Mouse (Mus musculus) ES-E14 (cell line): ENCODE measurements around the gene Ddc. TPM values are rescaled to one million over a fixed set of nuclear protein-coding genes. Genes with fewer than 3 reads are reported as not detected.
A peak's percentile ranks its signal among the peaks of the same experiment; 100 is the strongest.

ENCODE experiments used
- DNase-seq: peaks from one replicate; pipeline ENCODE4 v3.0.0-alpha.2; 2013; ENCODE audit warnings: low read depth, low spot score
- H3K27ac ChIP-seq: 2 replicates; pipeline ENCODE4 v1.5.1; 2012; ENCODE audit warnings: low read depth, mild to moderate bottlenecking, low read length, moderate library complexity, mixed read lengths; ENCODE audit not compliant: poor library complexity, insufficient read depth, severe bottlenecking
- H3K36me3 ChIP-seq: 2 replicates; pipeline ENCODE4 v1.6.1; 2012; ENCODE audit warnings: mild to moderate bottlenecking, low read length, moderate library complexity, mixed read lengths; ENCODE audit not compliant: control insufficient read depth, poor library complexity, insufficient read depth, severe bottlenecking
- H3K4me1 ChIP-seq, 2 experiments: fragments of 150-350 bp in 1 of 2; sonication (generic) in 1 of 2; 2 replicates each; pipeline ENCODE4 v1.6.1; 2012; ENCODE audit warnings: low read length in 2 of 2, mild to moderate bottlenecking in 1 of 2, mixed read lengths in 1 of 2; ENCODE audit not compliant: control insufficient read depth in 2 of 2, insufficient read depth in 2 of 2, poor library complexity in 1 of 2
- H3K4me3 ChIP-seq, 2 experiments: fragments of 150-350 bp in 1 of 2; sonication (generic) in 1 of 2; 2 replicates each; pipeline ENCODE4 v1.5.1; 2012; ENCODE audit warnings: low read length in 2 of 2, low read depth in 1 of 2, mild to moderate bottlenecking in 1 of 2, mixed read lengths in 1 of 2; ENCODE audit not compliant: insufficient read depth in 1 of 2, poor library complexity in 1 of 2, severe bottlenecking in 1 of 2
- H3K9ac ChIP-seq: 2 replicates; pipeline ENCODE4 v1.6.1; 2012; ENCODE audit warnings: low read depth, mild to moderate bottlenecking, low read length, mixed read lengths; ENCODE audit not compliant: poor library complexity, insufficient read depth, severe bottlenecking
- H3K9me3 ChIP-seq: fragments of 150-350 bp; sonication (generic); 2 replicates; pipeline ENCODE4 v1.6.1; 2012; ENCODE audit warnings: low read depth, mild to moderate bottlenecking, low read length; ENCODE audit not compliant: control insufficient read depth, insufficient read depth
- CHD2 ChIP-seq: IDR thresholded peaks from 2 replicates; pipeline ENCODE4 v1.6.1; 2014; ENCODE audit warnings: mild to moderate bottlenecking, low read depth, low read length, inconsistent platforms
- HCFC1 ChIP-seq: IDR thresholded peaks from 2 replicates; pipeline ENCODE4 v1.6.1; 2012; ENCODE audit warnings: low read length, inconsistent platforms, borderline replicate concordance; ENCODE audit not compliant: insufficient read depth
- MAFK ChIP-seq: IDR thresholded peaks from 2 replicates; pipeline ENCODE4 v1.6.1; 2014; ENCODE audit warnings: mild to moderate bottlenecking, low read depth, low read length, inconsistent platforms; ENCODE audit not compliant: insufficient read depth
- ZC3H11A ChIP-seq: IDR thresholded peaks from 2 replicates; pipeline ENCODE4 v1.6.1; 2012; ENCODE audit warnings: low read depth, mild to moderate bottlenecking, inconsistent platforms, low read length, borderline replicate concordance
- ZNF384 ChIP-seq: IDR thresholded peaks from 2 replicates; pipeline ENCODE4 v1.6.1; 2012; ENCODE audit warnings: low read depth, low read length, inconsistent platforms
- in situ Hi-C, 2 experiments: fragments of 600-800 bp; cut with MboI; formaldehyde crosslinking; loops; one replicate each; pipeline ENCODE4 v1.15.1; 2025; ENCODE audit warnings: low sequenced_read_pairs in 2 of 2, inconsistent platforms in 1 of 2; ENCODE audit not compliant: unreplicated experiment in 2 of 2
- total RNA-seq: library from RNA; depleted of rRNA; stranded (reverse); fragments of 300-350 nt; gene quantifications from 2 replicates; pipeline ENCODE4 v1.2.3, GENCODE M21; 2012

Gene Ddc
- total RNA-seq, 1 experiment: 29.1 TPM

GRCm38 (mm10) chr11:11855685-11856131 lies 42.2 kb downstream of the Ddc start:
- peaks cover 7 to 9% of the 10 kb centered on the region in 2 experiments for H3K4me1 ChIP-seq
- in situ Hi-C loops: no loop called here
- DNase-seq: no peak
- no peaks in the 10 kb centered on the region for H3K36me3 ChIP-seq
- H3K9me3 ChIP-seq: no peaks in the 10 kb centered on the region
- TF ChIP-seq CHD2 (no peak), ZNF384 (no peak)
- H3K4me3 ChIP-seq: peak overlapping the region; percentile 18 to 30; a peak in 1 of 4 replicates
- H3K27ac ChIP-seq: no peak overlapping the region
- H3K9ac ChIP-seq: 0 out of 2 replicates have a peak overlapping the region, but pooled peaks have one; percentile 45

DNA sequence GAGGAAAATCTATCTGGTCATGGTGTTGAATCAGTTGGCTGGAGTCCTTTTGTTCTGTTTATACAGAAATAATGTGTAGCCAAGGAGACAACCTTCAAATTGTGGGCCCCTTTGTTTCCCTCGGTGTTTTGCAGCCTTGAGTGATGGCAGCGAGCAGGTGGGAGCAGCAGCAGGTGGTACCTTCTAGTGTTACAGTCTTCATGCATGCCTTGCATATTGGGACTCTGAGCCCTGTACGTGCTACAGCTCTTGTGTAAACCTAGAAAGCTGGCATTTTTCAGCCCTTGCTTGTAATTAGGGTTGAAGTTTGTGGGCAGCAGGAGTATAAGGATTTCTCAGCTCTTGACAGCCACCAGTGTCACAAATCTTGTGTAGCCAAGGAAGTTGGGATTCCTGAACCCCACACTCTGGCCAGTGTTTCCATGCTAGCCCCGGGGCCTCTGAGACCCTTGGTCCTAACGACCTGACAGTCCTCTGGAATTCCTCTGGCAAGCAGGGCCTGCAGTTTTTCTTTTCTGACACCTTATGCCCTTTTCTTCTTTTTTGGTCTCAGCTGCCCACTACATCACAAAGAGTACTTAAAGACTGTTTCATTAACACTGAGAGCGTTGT lies 42.8 kb downstream of the Ddc start:
- Histone ChIP-seq H3K27ac (no peak overlapping the region), H3K9ac (no peak overlapping the region), H3K9me3 (no peaks in the 10 kb centered on the region), H3K4me3 (no peak overlapping the region), H3K4me1 (peaks cover 7 to 9% of the 10 kb centered on the region in 2 experiments), H3K36me3 (no peaks in the 10 kb centered on the region)
- in situ Hi-C loops: no loop called here
- no peak for DNase-seq
- TF ChIP-seq MAFK: 0 out of 2 replicates have a peak, but pooled peaks have one; percentile 17
- TF ChIP-seq ZNF384: no peak
- peak; percentile 26; the same call in 1 of the 2 replicates for TF ChIP-seq CHD2

- Histone ChIP-seq H3K27ac (no peak overlapping the region; the same call in 1 of the 2 replicates), H3K9me3 (no peaks in the 10 kb centered on the region), H3K4me1 (peaks cover 7 to 9% of the 10 kb centered on the region in 2 experiments), H3K36me3 (no peaks in the 10 kb centered on the region), H3K4me3 (no peak overlapping the region), H3K9ac (no peak overlapping the region)
- DNase-seq: no peak
- in situ Hi-C loops: no loop called here
- TF ChIP-seq HCFC1 (no peak), ZNF384 (no peak), CHD2 (no peak), ZC3H11A (no peak), MAFK (no peak)
Measured at GRCm38 (mm10) chr11:11853731-11854461, 44.0 kb downstream of the Ddc start.

GRCm38 (mm10) chr11:11851957-11852505 lies 45.9 kb downstream of the Ddc start:
- peaks cover 7 to 9% of the 10 kb centered on the region in 2 experiments for H3K4me1 ChIP-seq
- no peak overlapping the region for H3K4me3 ChIP-seq
- in situ Hi-C loops: no loop called here

More at GRCm38 (mm10) chr11:11851957-11852505, 45.9 kb downstream of the Ddc start:
- no peak for DNase-seq
- Histone ChIP-seq H3K9me3 (no peaks in the 10 kb centered on the region), H3K9ac (no peak overlapping the region), H3K36me3 (no peaks in the 10 kb centered on the region), H3K27ac (no peak overlapping the region)
- TF ChIP-seq CHD2: no peak
- TF ChIP-seq ZNF384: no peak
- no peak for TF ChIP-seq ZC3H11A
- TF ChIP-seq HCFC1: no peak
- no peak for TF ChIP-seq MAFK
